Mouse (Mus musculus) cerebral cortex, adult 2 months (tissue): Measurements from ENCODE around the gene Snrpb2.

Experiments used
- WGBS: fragments of 180-500 bp; shearing (Covaris S2); methylation state at CpG from one replicate; pipeline ENCODE4 v1.1.7; 2018; 5-methylcytosine and 5-hydroxymethylcytosine counted together

Gene Snrpb2

GRCm38 (mm10) chr2:143094761-143095160 lies 31.9 kb downstream of the Snrpb2 start:
- WGBS, result 42% methylated on average over 6 of the region's 6 CpGs

- 76% methylated on average over 1 of the region's 1 CpGs for WGBS
These were observed 34.3 kb downstream of the Snrpb2 start for GRCm38 (mm10) chr2:143097170-143097569.

GRCm38 (mm10) chr2:143113859-143114258 lies 51.0 kb downstream of the Snrpb2 start:
- 82% methylated on average over 1 of the region's 1 CpGs for WGBS

- WGBS, result 28% methylated on average over 4 of the region's 4 CpGs
These were observed 51.9 kb downstream of the Snrpb2 start for GRCm38 (mm10) chr2:143114716-143115115.

- 58% methylated on average over 3 of the region's 3 CpGs for WGBS
These were observed 54.6 kb downstream of the Snrpb2 start for GRCm38 (mm10) chr2:143117453-143117852.

GRCm38 (mm10) chr2:143118221-143118620 lies 55.4 kb downstream of the Snrpb2 start:
- whole genome bisulfite sequencing, result 64% methylated on average over 7 of the region's 7 CpGs
